Mouse (Mus musculus): ENCODE measurements at regions not wholly inside any gene's neighbourhood (a gene's known extent, or its start where the extent isn't known, plus 50 kb on each side); places are given as distances from the start of the nearest gene placed in this dataset.

DNA sequence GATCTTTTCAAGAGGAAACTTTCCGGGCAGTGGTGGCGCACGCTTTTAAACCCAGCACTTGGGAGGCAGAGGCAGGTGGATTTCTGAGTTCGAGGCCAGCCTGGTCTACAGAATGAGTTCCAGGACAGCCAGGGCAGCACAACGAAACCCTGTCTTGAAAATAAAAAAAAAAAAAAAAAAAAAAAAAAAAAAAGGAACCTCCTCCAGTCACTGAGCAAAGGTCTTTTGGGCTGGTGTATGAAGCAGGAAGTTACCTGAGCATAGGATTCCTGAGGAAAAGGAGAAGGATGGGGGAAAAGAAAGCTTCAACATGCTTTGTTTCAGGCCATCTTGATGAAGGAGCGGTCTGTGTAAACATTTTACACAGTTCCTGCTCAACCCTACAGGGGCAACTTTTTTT, 72.9 kb upstream of the Serbp1 start:
- TF ChIP-seq POLR2A (IDR thresholded peaks at IDR 0.05; ENCODE audit: low read depth, low read length) = no peak
- TF ChIP-seq CTCF (IDR thresholded peaks at IDR 0.05; ENCODE audit: borderline replicate concordance, insufficient read depth, low read length) = no peak

All from embryonic fibroblast, embryonic 13.5 days (primary cell).